Mouse (Mus musculus) spleen, postnatal 14 days (tissue): ENCODE measurements around the gene Stk10.
A peak's percentile ranks its signal among the peaks of the same experiment; 100 is the strongest.

Source experiments
- DNase-seq, 2 experiments: peaks; one replicate each; pipeline ENCODE4 v3.0.0; 2021 to 2022; ENCODE audit warnings: low spot score in 2 of 2

Stk10 gene

DNA sequence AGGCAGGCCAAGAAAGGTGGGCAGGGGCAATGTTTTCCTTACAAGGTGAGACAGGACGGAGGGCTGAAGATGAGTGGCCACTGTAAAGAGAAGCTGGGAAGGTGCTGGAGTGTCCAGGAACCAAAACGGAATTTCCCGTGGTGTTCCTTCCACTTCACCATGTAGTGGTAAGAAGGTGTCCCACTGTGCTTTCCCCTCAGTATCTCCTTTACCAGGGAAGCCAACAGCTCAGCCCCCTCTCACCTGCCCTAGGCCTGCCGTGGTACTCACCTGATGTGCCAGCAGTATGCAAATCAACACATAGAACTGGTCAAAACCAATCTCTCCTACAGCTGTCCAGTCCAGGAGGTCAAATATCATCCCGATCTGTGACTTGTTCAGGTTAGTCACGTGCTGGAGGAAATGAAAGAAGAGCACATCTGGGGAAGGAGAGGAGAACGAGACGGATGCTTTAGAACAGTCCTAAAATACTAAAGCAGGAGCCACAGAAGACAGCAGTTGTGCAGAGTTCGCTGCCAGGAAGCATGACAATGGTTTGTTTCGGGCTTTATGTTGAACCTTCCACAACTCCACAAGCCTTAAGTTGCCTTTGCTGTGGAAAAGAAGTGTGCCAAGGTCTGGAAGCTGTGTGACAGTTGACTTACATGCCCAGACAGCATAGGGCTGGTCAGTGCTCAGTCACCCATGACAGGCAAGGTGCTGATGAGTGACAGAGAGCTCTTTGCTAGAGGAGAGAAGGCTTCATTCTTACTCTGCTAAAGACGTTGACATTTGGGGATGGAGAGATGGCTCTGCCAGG is 8.8 kb upstream of the Stk10 start:
- DNase-seq: no peak

DNA sequence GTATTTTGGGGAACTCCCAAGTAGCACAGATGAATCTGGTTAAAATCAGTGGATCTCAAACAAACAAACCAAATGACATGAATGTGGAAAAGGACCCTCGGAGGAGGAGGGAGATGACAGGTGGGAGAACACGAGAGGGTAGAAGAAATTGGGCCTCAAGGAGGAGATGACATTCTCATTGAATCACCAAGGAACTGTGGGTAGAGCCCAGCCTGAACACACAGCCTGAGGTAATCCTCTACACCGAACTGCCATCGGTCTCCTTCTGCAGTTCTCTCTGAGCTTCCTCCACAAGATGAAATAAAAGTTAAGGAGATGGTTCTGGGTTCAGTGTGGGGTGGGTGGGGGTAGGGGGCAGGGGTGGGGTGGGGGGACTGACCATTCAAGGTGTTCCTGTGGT is 6.1 kb upstream of the Stk10 start:
- DNase-seq: no peak

DNA sequence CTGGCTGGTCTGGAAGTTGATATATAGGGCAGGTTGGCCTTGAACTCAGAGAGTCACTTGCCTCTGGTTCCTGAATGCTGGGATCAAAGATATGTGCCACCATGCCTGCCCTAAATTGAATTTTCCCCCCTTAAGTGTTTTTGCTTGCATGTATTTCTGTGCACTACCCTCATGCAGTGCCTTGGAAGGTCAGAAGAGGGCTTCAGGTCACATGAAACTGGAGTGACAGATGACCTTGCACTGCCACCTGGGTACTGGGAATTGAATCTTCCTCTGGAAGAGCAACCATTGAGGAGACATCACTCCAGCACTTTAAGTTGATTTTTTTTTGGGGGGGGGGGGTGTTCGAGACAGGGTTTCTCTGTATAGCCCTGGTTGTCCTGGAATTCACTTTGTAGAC is 3.0 kb upstream of the Stk10 start:
- no peak for DNase-seq

GRCm38 (mm10) chr11:32531871-32532764 is 987 bp upstream of the Stk10 start, which contains the start of gene Efcab9:
Efcab9 (minus strand) TSS chr11:32532081.
- no peak for DNase-seq

- DNase-seq: peak; percentile 34 to 55
Measured at GRCm38 (mm10) chr11:32533482-32534261, 567 bp downstream of the Stk10 start.

DNA sequence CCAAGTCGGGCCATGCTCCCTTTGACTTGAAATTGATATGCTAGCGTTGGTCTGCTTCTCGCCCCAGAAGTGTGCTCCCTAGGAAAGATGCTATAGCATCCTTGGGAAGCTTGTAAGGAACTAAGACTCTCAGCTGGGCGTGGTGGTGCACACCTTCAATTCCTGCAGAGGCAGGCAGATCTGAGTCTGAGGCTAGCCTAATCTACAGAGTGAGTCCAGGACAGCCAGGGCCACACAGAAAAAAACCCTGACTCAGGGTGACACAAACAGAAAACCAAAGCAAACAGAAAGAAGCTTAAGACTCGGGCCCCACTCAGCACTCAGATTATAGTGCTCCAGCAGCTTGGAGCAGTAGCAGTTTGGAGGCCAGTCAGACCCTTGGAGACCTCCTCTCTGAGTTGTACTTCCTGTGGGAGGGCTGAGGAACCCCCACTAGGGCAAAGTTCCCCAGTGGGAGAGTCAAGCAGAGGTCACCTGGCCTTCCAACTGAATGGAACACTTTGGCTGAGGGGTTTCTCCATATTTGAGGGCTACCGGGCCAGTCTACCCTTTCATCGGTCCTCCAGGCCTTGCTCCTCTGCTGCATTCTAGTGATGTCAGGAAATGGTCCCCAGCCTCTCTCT is 1.5 kb downstream of the Stk10 start:
- no peak for DNase-seq

- no peak for DNase-seq
Measured at GRCm38 (mm10) chr11:32535646-32536045, 2.5 kb downstream of the Stk10 start.

- no peak for DNase-seq
Measured at GRCm38 (mm10) chr11:32536954-32537353, 3.8 kb downstream of the Stk10 start.

- DNase-seq: no peak
Measured at GRCm38 (mm10) chr11:32538435-32538834, 5.3 kb downstream of the Stk10 start.

GRCm38 (mm10) chr11:32538846-32539245 is 5.7 kb downstream of the Stk10 start:
- no peak for DNase-seq

- no peak for DNase-seq
Measured at GRCm38 (mm10) chr11:32539717-32540116, 6.6 kb downstream of the Stk10 start.

DNA sequence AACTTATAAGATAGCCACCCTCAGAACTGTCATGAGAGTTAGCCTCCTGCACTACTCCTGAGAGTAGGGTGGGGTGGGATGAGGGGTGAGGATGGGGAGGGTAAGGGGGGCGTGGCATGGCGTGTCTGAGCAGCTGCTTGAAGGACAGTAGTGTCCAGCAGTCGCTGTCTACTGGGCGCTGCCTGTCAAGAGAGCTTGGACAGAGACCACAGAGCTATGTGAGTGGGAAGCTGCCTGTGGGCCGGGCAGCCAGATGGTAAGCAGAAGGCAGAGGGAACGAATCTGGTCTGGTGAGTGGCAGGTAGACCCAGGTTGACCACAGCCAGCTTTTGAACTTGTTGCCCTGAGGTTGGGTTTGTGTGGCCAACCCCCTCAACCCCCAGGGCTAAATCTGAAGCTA is 7.4 kb downstream of the Stk10 start:
- DNase-seq: no peak

DNA sequence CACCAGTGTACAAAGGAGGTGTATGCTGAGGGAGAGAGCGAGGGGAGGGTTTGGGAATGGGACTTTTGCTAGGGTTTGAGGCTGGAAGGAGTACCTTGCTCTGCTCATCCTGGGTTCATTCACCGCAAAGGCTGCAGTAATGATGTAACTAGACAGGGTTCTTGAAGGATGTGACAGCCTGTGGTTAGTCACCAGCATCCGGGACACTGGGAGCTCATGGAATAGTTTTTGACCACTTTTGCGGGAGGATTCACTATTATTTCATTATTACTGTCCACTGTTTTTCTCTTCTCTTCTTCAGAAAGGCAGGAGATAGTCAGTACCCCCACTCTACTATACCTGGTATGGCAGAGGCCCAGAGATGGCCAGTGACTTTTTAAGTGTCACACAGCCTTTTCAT is 9.1 kb downstream of the Stk10 start:
- DNase-seq: no peak

GRCm38 (mm10) chr11:32542687-32543411 is 9.7 kb downstream of the Stk10 start:
- DNase-seq: peak; percentile 56 to 58

DNA sequence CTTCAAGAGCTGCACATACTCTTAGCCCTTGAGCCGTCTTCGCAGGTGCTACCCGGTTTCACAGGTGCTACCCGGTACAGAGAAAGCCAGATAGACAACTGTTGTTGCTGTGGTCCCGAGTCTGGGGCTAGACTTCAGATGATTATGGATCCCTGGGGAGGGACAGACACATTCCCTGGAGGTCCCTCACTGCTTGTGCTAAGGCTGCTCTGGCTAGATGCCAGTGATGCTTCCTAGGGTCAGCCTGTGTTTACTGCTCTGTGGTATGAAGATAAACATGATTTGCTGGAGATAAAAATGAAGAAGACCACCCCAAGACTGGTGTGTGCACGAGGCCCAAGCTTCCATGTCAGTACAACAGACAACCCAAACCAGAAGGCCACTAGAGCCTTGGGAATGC is 10.9 kb downstream of the Stk10 start:
- DNase-seq: no peak

DNA sequence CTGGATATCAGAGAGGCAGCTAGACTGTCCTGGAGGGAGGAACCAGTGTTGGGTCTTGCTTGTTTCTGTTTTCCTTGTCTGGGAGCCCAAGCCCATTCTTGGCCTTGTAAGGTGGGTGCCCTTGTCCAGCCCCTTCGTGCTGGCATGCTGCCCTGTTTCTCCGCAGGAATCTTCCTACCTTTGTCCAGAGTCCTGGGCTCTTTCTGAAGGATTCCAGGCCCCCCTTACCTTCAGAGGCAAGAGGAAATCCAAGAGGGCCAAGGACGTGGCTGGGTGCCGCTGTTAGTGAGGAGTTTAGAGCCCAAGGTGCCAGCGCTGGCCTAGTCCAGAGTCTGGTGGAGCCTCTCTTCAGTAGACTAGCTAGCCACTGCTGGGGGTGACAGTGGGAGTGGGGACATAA is 11.4 kb downstream of the Stk10 start:
- no peak for DNase-seq

DNA sequence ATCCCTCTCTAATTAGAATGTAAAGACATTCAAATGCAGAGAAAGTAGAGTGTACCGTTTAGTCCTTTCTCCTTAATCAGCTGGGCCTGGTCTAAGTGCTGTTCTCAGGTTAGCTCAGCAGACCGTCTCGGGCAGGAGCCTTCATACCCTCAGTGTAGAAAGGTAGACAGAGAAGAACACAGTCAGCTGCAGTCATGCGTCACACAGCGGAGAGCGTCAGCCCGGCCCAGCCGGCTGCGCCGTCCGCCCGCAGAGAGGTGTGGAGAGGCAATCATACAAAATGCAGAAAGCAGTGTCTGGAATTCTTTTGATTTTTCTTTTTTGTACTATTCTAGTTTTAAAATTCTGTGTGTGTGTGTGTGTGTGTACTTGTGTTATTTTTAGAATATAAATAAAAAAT is 12.5 kb downstream of the Stk10 start:
- DNase-seq: no peak

DNA sequence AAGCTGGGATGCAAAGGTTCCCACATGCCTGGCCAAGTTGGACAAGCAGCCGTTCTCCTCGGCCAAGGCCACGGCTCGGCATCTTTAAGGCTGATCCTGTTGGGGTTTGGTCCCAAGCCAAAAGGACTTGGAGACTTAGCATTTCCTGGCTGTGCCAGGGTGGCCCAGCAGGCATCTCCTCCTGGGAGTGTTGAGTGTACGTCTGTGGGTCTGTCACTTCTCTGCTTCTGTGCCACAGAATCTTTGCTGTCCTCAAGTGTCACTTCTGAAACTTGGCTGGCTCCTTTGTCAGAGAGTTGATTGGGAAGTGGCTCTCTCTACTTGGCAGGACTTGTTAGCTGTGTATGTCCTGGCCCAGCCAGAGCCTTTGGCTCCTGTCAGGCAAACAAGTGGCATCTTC is 13.4 kb downstream of the Stk10 start:
- no peak for DNase-seq

GRCm38 (mm10) chr11:32547391-32547947 is 14.4 kb downstream of the Stk10 start:
- no peak for DNase-seq

GRCm38 (mm10) chr11:32548240-32548639 is 15.1 kb downstream of the Stk10 start:
- no peak for DNase-seq

- DNase-seq: no peak
Measured at GRCm38 (mm10) chr11:32549236-32549635, 16.1 kb downstream of the Stk10 start.
